Mouse (Mus musculus): ENCODE data around the gene Zfp91. TPM values are rescaled to one million over a fixed set of nuclear protein-coding genes. Genes with fewer than 3 reads are reported as not detected.
A peak's percentile ranks its signal among the peaks of the same experiment; 100 is the strongest.

Zfp91 gene
- 5.8 and 6.3 TPM in 2 replicates for polyA plus RNA-seq (2015; fragmentation: Nextera tagmentation; extraction: Ambion mirVana)

GRCm38 (mm10) chr19:12795511-12796327 lies at the start of gene Zfp91, which contains the start of gene Lpxn:
Gene Zfp91, minus strand, starts transcription at chr19:12796126.
Gene Lpxn, plus strand, starts transcription at chr19:12796193.
- Histone ChIP-seq H3K36me3 (ENCODE audit: control insufficient read depth, insufficient read depth) (no peaks in the 10 kb centered on the region), H3K9me3 (replicated peaks; ENCODE audit: control insufficient read depth, low read length) (no peaks in the 10 kb centered on the region), H3K4me2 (ENCODE audit: low read depth, low read length) (peak within 1 kb of the TSS; percentile 98), H3K27ac (ENCODE audit: low read length) (peak within 1 kb of the TSS; percentile 100), H3K4me1 (ENCODE audit: control insufficient read depth, low read depth, low read length) (peaks cover 5% of the 10 kb centered on the region), H3K4me3 (ENCODE audit: low read depth, low read length) (peak within 1 kb of the TSS; percentile 99), H3K9ac (ENCODE audit: low read depth, low read length) (peak within 1 kb of the TSS; percentile 97), H3K27me3 (ENCODE audit: control insufficient read depth, insufficient read depth, low read depth, low read length) (no peaks in the 10 kb centered on the region)
- peak; percentile 86 for ATAC-seq (ENCODE audit: low read depth)
- WGBS (ENCODE audit: insufficient replicate concordance) = under 1% methylated on average over 71 of the region's 76 CpGs

GRCm38 (mm10) chr19:12838507-12838906 lies 42.6 kb upstream of the Zfp91 start:
- Histone ChIP-seq H3K36me3 (ENCODE audit: control insufficient read depth, insufficient read depth) (no peaks in the 10 kb centered on the region), H3K9ac (ENCODE audit: low read depth, low read length) (no peak overlapping the region), H3K27me3 (ENCODE audit: control insufficient read depth, insufficient read depth, low read depth, low read length) (no peaks in the 10 kb centered on the region), H3K4me2 (ENCODE audit: low read depth, low read length) (no peak overlapping the region), H3K4me3 (ENCODE audit: low read depth, low read length) (no peak overlapping the region), H3K4me1 (ENCODE audit: control insufficient read depth, low read depth, low read length) (no peaks in the 10 kb centered on the region; the same call in 1 of the 2 replicates), H3K9me3 (replicated peaks; ENCODE audit: control insufficient read depth, low read length) (no peaks in the 10 kb centered on the region), H3K27ac (ENCODE audit: low read length) (no peak overlapping the region)
- 68% methylated on average over 1 of the region's 1 CpGs for WGBS (ENCODE audit: insufficient replicate concordance)
- ATAC-seq (ENCODE audit: low read depth) = no peak

GRCm38 (mm10) chr19:12833625-12834024 lies 37.7 kb upstream of the Zfp91 start:
- H3K27ac ChIP-seq (ENCODE audit: low read length) = no peak overlapping the region
- WGBS (ENCODE audit: insufficient replicate concordance) = 18% methylated on average over 3 of the region's 3 CpGs
- no peak overlapping the region for H3K4me3 ChIP-seq (ENCODE audit: low read depth, low read length)
- no peak overlapping the region for H3K9ac ChIP-seq (ENCODE audit: low read depth, low read length)
- no peak overlapping the region for H3K4me2 ChIP-seq (ENCODE audit: low read depth, low read length)
- H3K27me3 ChIP-seq (ENCODE audit: control insufficient read depth, insufficient read depth, low read depth, low read length) = no peaks in the 10 kb centered on the region
- no peaks in the 10 kb centered on the region for H3K9me3 ChIP-seq (replicated peaks; ENCODE audit: control insufficient read depth, low read length)
- no peaks in the 10 kb centered on the region; the same call in 1 of the 2 replicates for H3K4me1 ChIP-seq (ENCODE audit: control insufficient read depth, low read depth, low read length)
- H3K36me3 ChIP-seq (ENCODE audit: control insufficient read depth, insufficient read depth) = no peaks in the 10 kb centered on the region
- peak; percentile 51; the same call in 1 of the 2 replicates for ATAC-seq (ENCODE audit: low read depth)

GRCm38 (mm10) chr19:12831559-12831958 lies 35.6 kb upstream of the Zfp91 start:
- Histone ChIP-seq H3K27me3 (ENCODE audit: control insufficient read depth, insufficient read depth, low read depth, low read length) (no peaks in the 10 kb centered on the region), H3K9me3 (replicated peaks; ENCODE audit: control insufficient read depth, low read length) (no peaks in the 10 kb centered on the region), H3K4me2 (ENCODE audit: low read depth, low read length) (no peak overlapping the region), H3K4me1 (ENCODE audit: control insufficient read depth, low read depth, low read length) (no peaks in the 10 kb centered on the region; the same call in 1 of the 2 replicates), H3K4me3 (ENCODE audit: low read depth, low read length) (no peak overlapping the region), H3K9ac (ENCODE audit: low read depth, low read length) (no peak overlapping the region), H3K36me3 (ENCODE audit: control insufficient read depth, insufficient read depth) (no peaks in the 10 kb centered on the region), H3K27ac (ENCODE audit: low read length) (no peak overlapping the region)
- WGBS (ENCODE audit: insufficient replicate concordance) = 52% methylated on average over 1 of the region's 1 CpGs
- no peak for ATAC-seq (ENCODE audit: low read depth)

GRCm38 (mm10) chr19:12830823-12831430 lies 35.0 kb upstream of the Zfp91 start:
- Histone ChIP-seq H3K4me3 (ENCODE audit: low read depth, low read length) (no peak overlapping the region), H3K36me3 (ENCODE audit: control insufficient read depth, insufficient read depth) (no peaks in the 10 kb centered on the region), H3K9ac (ENCODE audit: low read depth, low read length) (no peak overlapping the region), H3K4me2 (ENCODE audit: low read depth, low read length) (no peak overlapping the region), H3K4me1 (ENCODE audit: control insufficient read depth, low read depth, low read length) (no peaks in the 10 kb centered on the region; the same call in 1 of the 2 replicates), H3K9me3 (replicated peaks; ENCODE audit: control insufficient read depth, low read length) (no peaks in the 10 kb centered on the region), H3K27me3 (ENCODE audit: control insufficient read depth, insufficient read depth, low read depth, low read length) (no peaks in the 10 kb centered on the region), H3K27ac (ENCODE audit: low read length) (no peak overlapping the region)
- no peak for ATAC-seq (ENCODE audit: low read depth)
- 49% methylated on average over 2 of the region's 2 CpGs for WGBS (ENCODE audit: insufficient replicate concordance)

- H3K9ac ChIP-seq (ENCODE audit: low read depth, low read length) = no peak overlapping the region
- no peak overlapping the region for H3K27ac ChIP-seq (ENCODE audit: low read length)
- H3K36me3 ChIP-seq (ENCODE audit: control insufficient read depth, insufficient read depth) = no peaks in the 10 kb centered on the region
- H3K4me2 ChIP-seq (ENCODE audit: low read depth, low read length) = no peak overlapping the region
- ATAC-seq (ENCODE audit: low read depth) = no peak
- no peaks in the 10 kb centered on the region for H3K9me3 ChIP-seq (replicated peaks; ENCODE audit: control insufficient read depth, low read length)
- WGBS (ENCODE audit: insufficient replicate concordance) = 68% methylated on average over 4 of the region's 4 CpGs
- H3K4me3 ChIP-seq (ENCODE audit: low read depth, low read length) = no peak overlapping the region
- H3K4me1 ChIP-seq (ENCODE audit: control insufficient read depth, low read depth, low read length) = no peaks in the 10 kb centered on the region
- no peaks in the 10 kb centered on the region for H3K27me3 ChIP-seq (ENCODE audit: control insufficient read depth, insufficient read depth, low read depth, low read length)
Measured at GRCm38 (mm10) chr19:12824549-12824948, 28.6 kb upstream of the Zfp91 start.

GRCm38 (mm10) chr19:12820383-12820782 lies 24.5 kb upstream of the Zfp91 start:
- no peak overlapping the region for H3K9ac ChIP-seq (ENCODE audit: low read depth, low read length)
- ATAC-seq (ENCODE audit: low read depth) = no peak
- no peak overlapping the region for H3K4me3 ChIP-seq (ENCODE audit: low read depth, low read length)
- no peaks in the 10 kb centered on the region for H3K4me1 ChIP-seq (ENCODE audit: control insufficient read depth, low read depth, low read length)
- 17% methylated on average over 4 of the region's 4 CpGs for WGBS (ENCODE audit: insufficient replicate concordance)
- no peaks in the 10 kb centered on the region for H3K27me3 ChIP-seq (ENCODE audit: control insufficient read depth, insufficient read depth, low read depth, low read length)
- H3K9me3 ChIP-seq (replicated peaks; ENCODE audit: control insufficient read depth, low read length) = no peaks in the 10 kb centered on the region
- no peaks in the 10 kb centered on the region for H3K36me3 ChIP-seq (ENCODE audit: control insufficient read depth, insufficient read depth)
- H3K4me2 ChIP-seq (ENCODE audit: low read depth, low read length) = no peak overlapping the region
- no peak overlapping the region for H3K27ac ChIP-seq (ENCODE audit: low read length)

- no peak overlapping the region for H3K4me3 ChIP-seq (ENCODE audit: low read depth, low read length)
- H3K4me2 ChIP-seq (ENCODE audit: low read depth, low read length) = no peak overlapping the region
- H3K4me1 ChIP-seq (ENCODE audit: control insufficient read depth, low read depth, low read length) = no peaks in the 10 kb centered on the region
- H3K27ac ChIP-seq (ENCODE audit: low read length) = no peak overlapping the region
- H3K9ac ChIP-seq (ENCODE audit: low read depth, low read length) = no peak overlapping the region
- no peaks in the 10 kb centered on the region for H3K27me3 ChIP-seq (ENCODE audit: control insufficient read depth, insufficient read depth, low read depth, low read length)
- no peaks in the 10 kb centered on the region for H3K36me3 ChIP-seq (ENCODE audit: control insufficient read depth, insufficient read depth)
- no peak for ATAC-seq (ENCODE audit: low read depth)
- no peaks in the 10 kb centered on the region for H3K9me3 ChIP-seq (replicated peaks; ENCODE audit: control insufficient read depth, low read length)
- WGBS (ENCODE audit: insufficient replicate concordance) = 74% methylated on average over 1 of the region's 1 CpGs
Measured at GRCm38 (mm10) chr19:12818507-12818906, 22.6 kb upstream of the Zfp91 start.

- Histone ChIP-seq H3K27ac (ENCODE audit: low read length) (no peak overlapping the region), H3K9ac (ENCODE audit: low read depth, low read length) (no peak overlapping the region), H3K36me3 (ENCODE audit: control insufficient read depth, insufficient read depth) (no peaks in the 10 kb centered on the region), H3K27me3 (ENCODE audit: control insufficient read depth, insufficient read depth, low read depth, low read length) (no peaks in the 10 kb centered on the region), H3K9me3 (replicated peaks; ENCODE audit: control insufficient read depth, low read length) (no peaks in the 10 kb centered on the region), H3K4me1 (ENCODE audit: control insufficient read depth, low read depth, low read length) (no peaks in the 10 kb centered on the region), H3K4me2 (ENCODE audit: low read depth, low read length) (no peak overlapping the region), H3K4me3 (ENCODE audit: low read depth, low read length) (no peak overlapping the region)
- 59% methylated on average over 1 of the region's 1 CpGs for WGBS (ENCODE audit: insufficient replicate concordance)
- no peak for ATAC-seq (ENCODE audit: low read depth)
Measured at GRCm38 (mm10) chr19:12813883-12814282, 18.0 kb upstream of the Zfp91 start.
